Mouse (Mus musculus) skeletal muscle tissue, adult 2 months (tissue): ENCODE results near the gene Mycbp.
A peak's percentile ranks its signal among the peaks of the same experiment; 100 is the strongest.
"Not testable (repeated sequence)": the region's sequence is repeated elsewhere in the genome, so short reads cannot be mapped to it uniquely, and the experiment has no call there.

ENCODE experiments used
- DNase-seq: peaks from one replicate; pipeline ENCODE4 v3.0.0-alpha.2; 2012; ENCODE audit warnings: low read depth, low spot score

Gene Mycbp

DNA sequence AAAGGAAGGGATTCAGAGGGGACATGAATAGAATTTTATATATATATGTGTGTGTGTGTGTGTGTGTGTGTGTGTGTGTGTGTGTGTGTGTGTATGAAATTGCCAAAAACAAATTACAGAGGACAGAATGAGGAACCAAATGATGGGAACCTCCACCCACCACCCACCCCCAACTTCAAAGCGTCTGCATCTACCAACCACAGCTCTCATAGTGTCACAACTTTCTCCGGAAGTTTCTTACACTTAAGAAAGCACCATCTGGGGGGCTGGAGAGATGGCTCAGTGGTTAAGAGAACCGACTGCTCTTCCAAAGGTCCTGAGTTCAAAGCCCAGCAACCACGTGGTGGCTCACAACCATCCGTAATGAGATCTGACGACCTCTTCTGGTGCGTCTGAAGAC is 36.2 kb downstream of the Mycbp start:
- DNase-seq = not testable (repeated sequence)

- no peak for DNase-seq
These were observed 42.1 kb downstream of the Mycbp start for GRCm38 (mm10) chr4:123946701-123947100.

DNA sequence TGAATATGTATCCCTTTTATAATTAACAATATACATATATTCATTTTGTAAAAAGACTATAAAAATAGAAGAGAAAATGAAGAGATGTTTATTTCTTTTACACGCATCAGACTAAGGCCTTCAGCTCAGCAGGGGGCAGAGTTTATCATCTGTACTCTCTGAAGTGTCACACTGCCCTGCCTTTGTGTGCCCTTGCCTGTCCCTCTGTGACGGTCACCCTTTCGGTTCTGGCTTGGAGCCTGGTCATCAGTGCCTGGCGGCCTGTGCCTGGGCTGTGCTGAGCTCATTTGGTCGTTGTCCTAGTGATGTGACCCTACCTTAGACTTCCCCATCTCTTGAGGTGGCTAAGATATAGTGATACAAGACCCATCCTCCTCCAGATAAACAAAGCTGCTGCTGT is 42.5 kb downstream of the Mycbp start:
- no peak for DNase-seq

DNA sequence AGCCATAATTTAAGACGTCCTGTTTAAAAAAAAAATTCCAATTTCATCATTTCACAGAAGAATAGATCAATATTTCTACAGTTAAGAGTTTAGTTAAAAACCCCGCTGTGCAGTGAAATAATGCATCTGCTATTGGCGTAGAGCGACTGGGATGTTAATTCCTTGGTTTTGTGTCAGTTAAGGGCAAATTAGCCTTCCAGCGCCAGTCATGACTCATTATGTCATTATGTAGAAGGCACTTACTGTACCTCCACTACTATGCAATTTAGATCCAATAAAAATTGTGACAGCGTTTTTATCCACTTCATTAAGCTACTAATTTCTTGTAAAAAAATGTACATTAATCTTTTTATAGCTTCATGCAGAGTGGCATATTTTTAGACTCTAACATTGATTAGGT is 44.3 kb downstream of the Mycbp start:
- no peak for DNase-seq

- no peak for DNase-seq
These were observed 45.0 kb downstream of the Mycbp start for GRCm38 (mm10) chr4:123949649-123950048.

- no peak for DNase-seq
These were observed 47.4 kb downstream of the Mycbp start for GRCm38 (mm10) chr4:123952059-123952458.

GRCm38 (mm10) chr4:123956703-123957491 is 52.3 kb downstream of the Mycbp start:
- DNase-seq = peak; percentile 18

- DNase-seq = no peak
These were observed 52.8 kb downstream of the Mycbp start for GRCm38 (mm10) chr4:123957492-123957808.

- DNase-seq = no peak
These were observed 53.3 kb downstream of the Mycbp start for GRCm38 (mm10) chr4:123957891-123958290.

DNA sequence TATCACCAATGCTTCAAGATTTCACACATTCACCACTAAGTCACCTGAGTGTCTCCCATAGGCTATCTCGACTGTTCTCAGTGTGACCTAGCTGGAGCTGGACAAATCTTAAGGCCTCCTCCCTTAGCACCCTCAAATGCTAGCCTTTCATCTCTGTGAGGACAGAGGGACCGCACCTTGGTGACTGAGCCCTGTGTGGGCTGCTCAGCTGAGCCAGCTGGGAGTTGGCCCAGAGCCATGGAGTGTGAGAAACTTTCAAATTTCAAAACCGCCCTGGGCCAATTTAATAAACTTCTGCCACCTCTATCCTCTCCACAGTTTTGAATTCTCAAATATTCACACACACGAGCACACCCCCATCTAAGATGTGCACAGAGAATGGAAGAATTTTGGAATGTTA is 56.3 kb downstream of the Mycbp start:
- DNase-seq = no peak
